Mouse (Mus musculus): Measurements from ENCODE around the gene Kcnt2.

The Kcnt2 gene

DNA sequence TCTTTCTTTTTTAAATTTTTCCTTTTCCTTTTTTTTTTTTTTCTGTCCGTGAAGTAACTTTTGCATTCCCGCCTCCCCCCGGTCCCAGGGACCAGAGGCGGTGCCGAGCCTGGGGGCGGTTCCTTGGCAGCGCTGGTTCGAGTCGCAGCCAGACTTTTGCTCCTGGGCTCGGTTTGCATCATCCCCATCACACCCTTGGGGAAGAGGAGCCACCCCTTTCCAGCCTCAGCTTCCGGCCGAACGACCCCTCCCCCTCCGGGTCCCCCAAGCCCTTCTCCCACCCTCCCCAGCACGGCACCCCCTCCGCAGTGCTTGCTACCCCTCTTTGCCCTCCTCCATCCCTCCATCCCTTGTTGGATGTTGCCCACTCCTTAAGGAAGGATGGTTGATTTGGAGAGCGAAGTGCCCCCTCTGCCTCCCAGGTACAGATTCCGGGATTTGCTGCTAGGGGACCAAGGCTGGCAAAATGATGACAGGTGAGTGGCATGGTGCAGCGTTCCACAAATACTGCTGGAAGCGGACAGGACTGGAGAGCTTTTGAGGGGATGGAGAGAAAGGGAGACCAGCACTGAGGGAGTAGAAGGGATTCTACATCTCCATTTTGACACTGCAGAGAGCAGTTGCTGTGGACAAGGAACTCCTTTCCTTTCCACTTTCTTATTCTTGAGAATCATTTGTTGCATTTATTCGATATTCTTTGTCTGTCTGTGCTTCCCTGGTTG is at the start of gene Kcnt2:
Kcnt2 (plus strand) TSS at position 283 of the 722 bp plus-strand sequence.
- DNase-seq (ENCODE audit: low spot score in 2 of 2), result peak in 1 of 2 experiments; percentile 42

DNA sequence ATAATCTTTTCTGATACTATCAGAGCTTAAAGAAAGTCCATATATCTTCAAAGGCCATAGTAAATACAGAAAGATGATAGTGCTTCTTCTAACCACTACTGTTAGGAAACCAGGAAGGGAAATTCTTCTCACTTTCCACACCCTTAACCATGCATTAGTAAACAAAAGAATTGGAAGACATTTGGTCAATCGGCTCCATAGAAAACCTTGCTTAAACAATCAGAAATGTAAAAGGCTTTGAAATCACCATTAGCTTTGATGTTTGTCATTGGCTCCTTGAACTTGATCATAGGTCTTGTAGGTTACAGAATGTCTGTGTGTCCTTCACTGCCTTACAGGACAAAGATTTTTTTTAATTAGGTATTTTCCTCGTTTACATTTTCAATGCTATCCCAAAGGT is 40.6 kb upstream of the Kcnt2 start:
- no peak for DNase-seq (ENCODE audit: low spot score in 2 of 2)

- no peak for DNase-seq (ENCODE audit: low spot score in 2 of 2)
Observed at GRCm38 (mm10) chr1:140225221-140225620, 20.7 kb upstream of the Kcnt2 start.

DNA sequence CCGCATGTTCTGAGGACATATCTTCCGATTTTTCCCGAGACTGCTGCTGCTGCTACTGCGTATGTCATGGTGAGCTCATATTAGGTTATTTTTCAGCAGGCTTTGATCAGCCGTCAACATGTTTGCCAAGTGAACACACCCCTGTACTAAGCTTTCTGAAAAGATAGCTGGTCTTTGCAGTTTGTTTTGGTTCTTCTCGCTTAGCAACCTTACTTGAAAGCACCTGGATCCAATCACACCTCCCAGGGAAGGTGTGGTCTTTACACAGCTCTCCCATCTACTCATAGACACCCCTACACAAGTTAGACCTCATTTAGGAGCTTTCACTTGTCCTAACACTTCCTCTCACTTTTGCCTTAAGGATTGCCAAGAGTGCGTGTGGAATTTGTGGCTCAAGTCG is 19.3 kb upstream of the Kcnt2 start:
- DNase-seq (ENCODE audit: low spot score in 2 of 2), result no peak

GRCm38 (mm10) chr1:140245465-140245864 is 493 bp upstream of the Kcnt2 start:
- peak; percentile 60 to 67 for DNase-seq (ENCODE audit: low spot score in 2 of 2)

GRCm38 (mm10) chr1:140264696-140265095 is 18.7 kb downstream of the Kcnt2 start:
- no peak for DNase-seq (ENCODE audit: low spot score in 2 of 2)

DNA sequence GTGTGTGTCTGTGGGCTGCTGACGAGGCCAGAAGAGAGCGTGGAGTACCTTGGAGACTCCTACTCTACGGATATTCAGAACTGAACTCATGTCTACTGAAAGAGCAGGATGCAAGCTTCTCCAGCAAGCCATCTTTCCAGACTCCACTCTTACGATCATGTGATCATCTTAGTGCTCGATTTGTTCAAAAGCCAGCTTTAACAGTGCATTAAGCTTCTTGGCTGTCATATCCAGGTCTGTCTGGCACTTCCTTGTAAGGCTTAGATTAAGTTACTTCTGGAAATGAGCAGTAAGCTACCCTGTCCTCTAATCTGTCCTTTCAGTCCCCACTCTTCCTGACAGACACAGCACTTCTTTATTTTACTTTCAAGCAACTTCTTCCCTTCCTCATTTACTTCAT is 20.1 kb downstream of the Kcnt2 start:
- DNase-seq (ENCODE audit: low spot score in 2 of 2), result no peak

GRCm38 (mm10) chr1:140266643-140267286 is 20.8 kb downstream of the Kcnt2 start:
- no peak for DNase-seq (ENCODE audit: low spot score in 2 of 2)

- no peak for DNase-seq (ENCODE audit: low spot score in 2 of 2)
Observed at GRCm38 (mm10) chr1:140267288-140267687, 21.3 kb downstream of the Kcnt2 start.

DNA sequence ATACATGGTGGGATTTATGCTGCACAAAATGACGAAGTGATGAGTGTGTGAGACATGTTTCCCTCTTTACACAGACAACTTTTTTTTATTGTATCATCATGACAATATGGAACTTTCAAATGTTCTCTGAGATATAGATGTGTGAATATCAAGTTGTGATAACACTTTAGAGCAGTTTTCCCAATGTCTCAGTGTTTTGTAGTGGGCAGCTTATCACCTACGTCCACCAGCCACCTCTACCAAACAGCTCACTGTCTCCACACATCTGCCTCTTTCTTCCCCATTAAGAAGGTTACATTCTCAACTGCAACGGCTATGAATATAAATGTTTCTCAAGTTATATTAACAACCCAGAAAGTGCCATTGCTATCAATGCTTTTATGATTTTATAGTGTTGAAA is 27.7 kb downstream of the Kcnt2 start:
- DNase-seq (ENCODE audit: low spot score in 2 of 2), result no peak

- no peak for DNase-seq (ENCODE audit: low spot score in 2 of 2)
Observed at GRCm38 (mm10) chr1:140275813-140276212, 29.9 kb downstream of the Kcnt2 start.

DNA sequence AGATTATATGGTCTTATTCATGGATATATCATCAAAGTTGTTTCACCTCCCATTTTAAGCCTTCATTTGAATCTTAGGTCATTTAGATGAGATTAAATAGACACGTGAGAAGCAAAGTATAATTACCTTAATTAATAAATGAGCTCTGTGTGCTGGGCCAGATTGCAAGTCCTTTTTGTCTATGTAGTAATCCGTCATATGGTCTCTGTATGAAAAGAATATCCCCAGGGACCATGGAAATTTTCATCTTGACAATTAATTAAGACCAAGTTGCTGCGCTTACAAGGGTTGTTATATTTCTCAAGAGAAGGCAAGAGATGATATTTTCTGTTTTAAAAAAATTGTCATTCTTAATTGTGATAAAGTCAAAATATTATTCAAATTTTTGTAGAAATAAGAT is 47.2 kb downstream of the Kcnt2 start:
- DNase-seq (ENCODE audit: low spot score in 2 of 2), result no peak

DNA sequence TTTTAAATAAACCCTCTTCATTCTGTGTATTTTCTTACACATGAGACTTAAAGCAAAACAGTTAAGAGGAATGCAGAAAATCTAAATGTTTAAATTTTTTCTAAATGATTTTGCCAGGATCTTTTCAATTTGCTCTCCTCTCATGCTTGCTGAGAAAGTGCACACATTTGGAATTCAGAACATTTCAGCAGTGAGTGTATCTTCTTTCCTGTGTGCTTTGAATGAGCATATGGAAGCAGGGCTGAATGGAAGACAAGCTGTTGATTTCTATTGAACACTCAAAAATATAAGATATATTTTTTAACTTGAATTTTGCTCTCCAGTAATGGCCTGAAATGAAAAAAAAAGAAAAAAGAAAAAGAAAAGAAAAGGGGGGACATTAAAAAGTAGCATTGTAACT is 49.5 kb downstream of the Kcnt2 start:
- DNase-seq (ENCODE audit: low spot score in 2 of 2), result no peak

DNA sequence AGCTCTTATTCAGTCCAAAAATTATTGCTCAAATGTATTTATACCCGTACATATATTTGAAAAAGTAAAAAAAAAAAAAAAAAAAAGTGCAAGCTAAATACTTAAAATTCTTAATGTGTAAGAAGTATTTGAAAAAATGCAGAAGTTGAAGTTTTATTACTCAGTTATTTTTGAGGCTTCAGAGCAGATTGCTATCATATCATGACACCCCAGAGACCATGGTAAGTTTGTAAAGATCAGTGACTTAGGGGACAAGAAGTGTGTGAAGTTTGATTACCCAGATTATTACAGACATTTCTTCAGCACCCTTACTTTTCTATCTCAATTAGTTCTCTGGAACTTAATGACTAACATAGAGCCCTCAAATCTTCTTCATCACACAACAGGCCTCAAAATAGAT is 58.3 kb downstream of the Kcnt2 start:
- DNase-seq (ENCODE audit: low spot score in 2 of 2), result no peak

DNA sequence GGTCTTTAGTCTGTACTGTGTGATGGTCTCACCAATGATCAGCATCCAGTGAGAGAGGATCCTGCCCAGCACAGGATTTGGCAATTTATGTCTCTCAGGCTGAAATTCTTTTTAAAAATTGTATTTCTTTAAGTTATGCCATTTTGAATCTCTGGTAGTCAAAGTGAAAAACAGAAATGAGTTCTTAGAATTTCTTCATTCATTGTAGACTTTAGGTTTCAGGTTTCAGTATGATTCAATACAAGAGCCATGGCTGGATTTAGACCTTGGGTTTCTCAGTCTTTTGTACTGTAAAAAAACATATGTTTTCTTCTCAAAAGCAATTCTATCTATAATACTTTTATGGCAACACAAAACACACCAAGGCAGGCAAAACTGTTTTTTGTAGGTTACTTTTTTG is 59.4 kb downstream of the Kcnt2 start:
- DNase-seq (ENCODE audit: low spot score in 2 of 2), result no peak

GRCm38 (mm10) chr1:140306339-140306738 is 60.4 kb downstream of the Kcnt2 start:
- DNase-seq (ENCODE audit: low spot score in 2 of 2), result no peak

GRCm38 (mm10) chr1:140310739-140311138 is 64.8 kb downstream of the Kcnt2 start:
- no peak for DNase-seq (ENCODE audit: low spot score in 2 of 2)

DNA sequence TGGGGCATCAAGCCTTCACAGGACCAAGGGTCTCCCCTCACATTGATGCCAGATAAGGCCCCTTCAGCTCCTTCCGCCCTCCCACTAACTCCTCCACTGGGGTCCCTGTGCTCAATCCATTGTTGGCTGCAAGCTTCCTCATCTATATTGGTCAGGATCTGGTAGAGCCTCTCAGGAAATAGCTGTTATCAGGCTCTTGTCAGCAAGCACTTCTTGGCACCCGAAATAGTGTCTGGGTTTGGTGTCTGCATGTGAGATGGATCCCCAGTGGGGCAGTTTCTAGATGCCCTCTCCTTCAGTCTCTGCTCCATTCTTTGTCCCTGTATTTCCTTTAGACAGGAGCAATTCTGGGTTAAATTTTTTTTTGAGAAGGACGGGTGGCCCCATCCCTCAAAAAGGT is 79.1 kb downstream of the Kcnt2 start:
- no peak for DNase-seq (ENCODE audit: low spot score in 2 of 2)

- no peak for DNase-seq (ENCODE audit: low spot score in 2 of 2)
Observed at GRCm38 (mm10) chr1:140326709-140327108, 80.8 kb downstream of the Kcnt2 start.

- DNase-seq (ENCODE audit: low spot score in 2 of 2), result no peak
Observed at GRCm38 (mm10) chr1:140333702-140334101, 87.7 kb downstream of the Kcnt2 start.

- DNase-seq (ENCODE audit: low spot score in 2 of 2), result no peak
Observed at GRCm38 (mm10) chr1:140338417-140338816, 92.5 kb downstream of the Kcnt2 start.

DNA sequence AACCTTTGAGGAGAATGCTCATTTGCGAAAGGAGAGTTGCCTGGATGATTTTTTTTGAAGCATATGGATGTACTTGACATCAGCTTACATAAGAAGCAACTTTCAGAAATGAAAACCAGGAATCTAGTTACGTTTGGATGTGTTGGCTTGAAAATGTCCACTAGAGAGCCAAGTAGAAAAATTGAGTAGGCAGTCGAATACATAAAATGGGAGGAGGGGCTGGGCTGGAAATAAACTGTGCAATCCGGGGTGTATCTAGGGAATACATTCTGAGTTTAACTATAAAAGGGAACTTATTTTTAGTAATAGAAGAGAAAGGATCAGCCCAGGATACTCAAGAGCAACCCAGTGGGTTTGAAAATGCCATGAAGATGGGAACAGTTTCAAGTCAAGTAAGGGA is 93.4 kb downstream of the Kcnt2 start:
- peak; percentile 15 to 23 for DNase-seq (ENCODE audit: low spot score in 2 of 2)

GRCm38 (mm10) chr1:140364787-140365186 is 118.8 kb downstream of the Kcnt2 start:
- no peak for DNase-seq (ENCODE audit: low spot score in 2 of 2)

- no peak for DNase-seq (ENCODE audit: low spot score in 2 of 2)
Observed at GRCm38 (mm10) chr1:140373532-140373931, 127.6 kb downstream of the Kcnt2 start.
